Mouse (Mus musculus) limb, embryonic 10.5 days (tissue): Measurements from ENCODE around the gene Spsb1. TPM values are rescaled to one million over a fixed set of nuclear protein-coding genes. Genes with fewer than 3 reads are reported as not detected.

ENCODE experiments used
- DNase-seq: peaks from one replicate; pipeline ENCODE4 v3.0.0-alpha.2; 2017; ENCODE audit warnings: low spot score
- H3K27ac ChIP-seq: fragments of 300-500 bp; sonication (generic); 2 replicates; pipeline ENCODE4 v1.5.1; 2016; ENCODE audit warnings: mild to moderate bottlenecking
- H3K27me3 ChIP-seq: fragments of 300-500 bp; sonication (generic); 2 replicates; pipeline ENCODE4 v1.6.1; 2016; ENCODE audit warnings: low read depth, mild to moderate bottlenecking; ENCODE audit not compliant: poor library complexity, severe bottlenecking
- H3K36me3 ChIP-seq: fragments of 300-500 bp; sonication (generic); 2 replicates; pipeline ENCODE4 v1.6.1; 2016; ENCODE audit warnings: mild to moderate bottlenecking, moderate library complexity
- H3K4me1 ChIP-seq: fragments of 300-500 bp; sonication (generic); 2 replicates; pipeline ENCODE4 v1.6.1; 2016
- H3K4me3 ChIP-seq: fragments of 300-500 bp; sonication (generic); 2 replicates; pipeline ENCODE4 v1.5.1; 2016; ENCODE audit warnings: mild to moderate bottlenecking, moderate library complexity
- H3K9me3 ChIP-seq: fragments of 300-500 bp; sonication (generic); replicated peaks from 2 replicates; pipeline ENCODE4 v1.6.1; 2016; ENCODE audit warnings: mild to moderate bottlenecking
- WGBS: fragments of 180-500 bp; shearing (Covaris S2); methylation state at CpG from one replicate; pipeline ENCODE4 v1.1.7; 2016; 5-methylcytosine and 5-hydroxymethylcytosine counted together
- polyA plus RNA-seq: library from polyadenylated mRNA; unstranded; fragments of >200 nt; fragmentation: Nextera tagmentation; extraction: Ambion mirVana; gene quantifications from 2 replicates; pipeline ENCODE4 v1.2.1, GENCODE M21; 2016

The Spsb1 gene
- polyA plus RNA-seq, 1 experiment from 2014 or later, result 18.8 TPM

DNA sequence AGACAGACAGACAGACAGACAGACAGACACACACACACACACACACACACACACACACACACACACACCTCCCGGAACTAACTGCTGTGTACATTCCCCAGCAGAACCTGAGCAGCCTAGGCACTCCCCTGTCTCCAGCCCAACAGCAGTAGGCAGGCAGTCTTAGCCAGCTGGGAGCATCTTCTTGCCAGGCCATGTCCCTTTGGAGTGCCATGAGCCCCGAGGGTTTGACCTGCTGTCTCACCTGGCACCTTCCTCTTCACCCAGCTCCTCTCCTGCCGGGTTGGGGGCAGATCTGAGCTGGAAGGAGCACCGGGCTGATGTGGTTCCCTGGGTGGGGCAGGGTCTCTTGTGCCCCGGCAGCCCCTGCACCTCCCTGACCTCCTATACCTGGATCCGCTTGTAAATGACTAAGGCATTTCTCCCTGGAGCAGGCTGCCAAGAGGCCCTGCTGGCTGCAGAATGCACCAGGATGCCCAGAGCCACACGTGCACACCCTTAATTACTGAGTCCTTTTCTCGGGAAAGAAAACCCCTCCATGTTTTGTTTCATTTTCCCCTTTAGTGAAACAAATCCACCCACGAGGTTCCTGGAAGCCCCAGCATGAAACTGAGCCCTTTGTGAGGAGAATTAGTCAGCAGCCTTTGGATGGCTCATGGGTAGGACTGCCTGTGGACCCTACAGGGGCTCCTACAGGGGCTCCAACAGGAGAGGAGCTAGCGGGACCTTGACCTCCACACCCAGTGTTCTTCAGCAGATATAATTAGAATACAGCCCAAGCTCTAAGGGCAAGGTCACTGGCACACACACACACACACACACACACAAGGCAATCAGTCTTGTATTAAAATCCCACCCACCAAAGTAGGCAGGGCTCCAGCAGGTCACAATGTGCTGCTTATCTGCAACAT lies 11.8 kb downstream of the Spsb1 start:
- no peak overlapping the region for H3K4me3 ChIP-seq
- no peaks in the 10 kb centered on the region for H3K9me3 ChIP-seq
- no peak for DNase-seq
- WGBS, result 63% methylated on average over 10 of the region's 10 CpGs
- peaks cover 95% of the 10 kb centered on the region for H3K4me1 ChIP-seq
- peak overlapping the region; percentile 70 for H3K27ac ChIP-seq
- 0 out of 2 replicates have a peak, but pooled peaks cover 5% of the 10 kb centered on the region for H3K27me3 ChIP-seq
- H3K36me3 ChIP-seq, result no peaks in the 10 kb centered on the region

DNA sequence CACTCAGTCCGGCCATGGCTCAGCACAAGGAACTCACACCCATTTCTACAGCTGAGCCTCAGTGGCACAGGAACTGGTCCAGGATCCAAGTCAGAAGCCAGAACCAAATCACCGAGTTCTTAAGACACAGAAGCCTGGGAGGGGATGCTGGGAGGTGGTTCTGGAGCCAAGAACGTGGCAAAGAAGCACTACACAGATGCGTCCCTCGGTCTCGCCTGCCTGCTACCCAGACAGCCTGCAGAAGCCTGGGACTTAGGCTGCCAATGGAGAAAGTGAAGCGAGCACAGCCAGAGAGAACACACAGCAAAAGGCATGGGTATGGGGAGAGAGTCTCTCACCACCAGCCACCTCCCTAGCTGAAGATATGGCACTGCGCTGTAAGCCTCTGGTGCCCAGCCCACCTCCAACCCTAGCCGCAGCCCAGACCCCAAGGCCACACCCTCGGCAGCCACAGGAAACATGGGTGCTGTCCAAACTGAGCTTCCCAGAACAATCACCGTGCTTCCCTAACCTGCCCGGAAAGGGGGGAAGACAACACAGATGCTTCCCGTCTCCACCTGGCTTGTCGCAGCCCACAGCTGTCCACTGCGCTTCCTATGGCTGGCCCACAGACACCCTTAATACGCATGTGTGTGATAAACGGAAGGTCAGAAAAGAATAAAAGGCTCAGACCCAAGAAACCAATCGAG lies 13.6 kb downstream of the Spsb1 start:
- H3K27ac ChIP-seq, result peak overlapping the region; percentile 21; the same call in 1 of the 2 replicates
- no peak for DNase-seq
- H3K4me3 ChIP-seq, result no peak overlapping the region
- peaks cover 97% of the 10 kb centered on the region for H3K4me1 ChIP-seq
- H3K9me3 ChIP-seq, result no peaks in the 10 kb centered on the region
- H3K27me3 ChIP-seq, result 0 out of 2 replicates have a peak, but pooled peaks cover 5% of the 10 kb centered on the region
- peaks cover 3% of the 10 kb centered on the region; the same call in 1 of the 2 replicates for H3K36me3 ChIP-seq
- 84% methylated on average over 18 of the region's 18 CpGs for WGBS

DNA sequence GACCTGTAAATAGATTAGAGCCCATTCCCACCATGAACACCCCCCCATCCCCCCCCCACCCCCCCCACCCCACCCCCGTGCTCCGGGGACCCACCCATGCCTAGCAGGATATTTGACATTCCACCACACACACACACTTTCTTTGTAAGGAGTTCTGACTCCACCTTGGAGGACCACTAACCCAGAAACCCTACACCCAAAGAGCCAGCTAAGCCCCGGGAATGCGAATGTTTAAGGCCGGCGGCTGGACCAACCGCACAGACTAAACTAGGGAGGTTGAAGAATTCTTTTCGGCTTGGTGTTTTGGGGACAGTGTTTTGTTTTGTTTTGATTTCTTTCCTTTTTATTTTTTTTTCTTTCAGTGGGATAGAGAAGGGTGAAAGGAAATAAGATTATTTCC lies 16.1 kb downstream of the Spsb1 start:
- 56% methylated on average over 8 of the region's 8 CpGs for WGBS
- Histone ChIP-seq H3K9me3 (no peaks in the 10 kb centered on the region), H3K27ac (peak overlapping the region; percentile 71; the same call in 1 of the 2 replicates), H3K27me3 (0 out of 2 replicates have a peak, but pooled peaks cover 5% of the 10 kb centered on the region), H3K4me3 (no peak overlapping the region), H3K36me3 (peaks cover 3% of the 10 kb centered on the region; the same call in 1 of the 2 replicates), H3K4me1 (peaks cover 80% of the 10 kb centered on the region)
- no peak for DNase-seq

DNA sequence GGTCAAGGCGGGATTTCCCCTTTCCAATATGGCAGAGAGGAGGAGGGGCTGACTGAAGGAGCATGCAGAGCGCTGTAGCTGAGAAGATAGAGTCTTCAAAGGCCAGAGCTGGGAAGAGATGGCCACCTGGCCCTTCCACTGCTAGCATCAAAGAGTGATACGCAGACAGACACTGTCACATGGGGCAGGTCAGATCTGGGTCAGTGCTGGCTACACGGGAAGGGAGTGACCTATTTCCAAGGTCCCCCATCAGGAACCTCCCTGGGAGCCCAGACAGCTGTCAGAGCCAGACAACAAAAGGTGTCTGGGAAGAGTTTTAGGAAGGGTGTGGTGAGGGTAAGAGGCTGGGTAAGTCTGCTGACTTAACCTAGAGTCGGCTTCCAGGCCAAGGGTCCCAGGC lies 17.9 kb downstream of the Spsb1 start:
- no peaks in the 10 kb centered on the region for H3K27me3 ChIP-seq
- no peaks in the 10 kb centered on the region for H3K9me3 ChIP-seq
- peaks cover 68% of the 10 kb centered on the region for H3K4me1 ChIP-seq
- H3K27ac ChIP-seq, result peak overlapping the region; percentile 60
- WGBS, result 29% methylated on average over 5 of the region's 5 CpGs
- no peak overlapping the region for H3K4me3 ChIP-seq
- no peak for DNase-seq
- H3K36me3 ChIP-seq, result peaks cover 11% of the 10 kb centered on the region

DNA sequence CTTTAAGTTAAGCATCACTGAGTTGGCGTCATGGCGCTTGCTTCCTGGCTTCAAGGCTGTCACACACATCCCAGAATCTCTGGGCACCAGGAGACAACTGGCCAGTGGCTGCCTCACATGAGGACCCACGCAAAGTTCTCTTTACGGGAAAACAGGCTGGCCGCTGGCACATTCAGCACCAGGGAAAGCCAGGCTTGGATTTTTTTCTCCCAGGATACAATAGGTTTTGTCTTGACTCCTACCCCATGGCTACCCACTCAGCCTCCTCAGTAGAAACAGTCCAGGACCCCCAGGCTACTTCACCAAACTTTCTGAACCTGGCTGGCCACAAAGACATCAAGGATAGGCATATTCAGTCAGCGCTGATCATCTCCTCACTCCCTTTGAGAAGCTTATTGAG lies 19.4 kb downstream of the Spsb1 start:
- 86% methylated on average over 6 of the region's 6 CpGs for WGBS
- Histone ChIP-seq H3K27me3 (no peaks in the 10 kb centered on the region), H3K4me3 (no peak overlapping the region), H3K4me1 (peaks cover 56% of the 10 kb centered on the region), H3K36me3 (peaks cover 14% of the 10 kb centered on the region), H3K27ac (no peak overlapping the region), H3K9me3 (no peaks in the 10 kb centered on the region)
- no peak for DNase-seq

DNA sequence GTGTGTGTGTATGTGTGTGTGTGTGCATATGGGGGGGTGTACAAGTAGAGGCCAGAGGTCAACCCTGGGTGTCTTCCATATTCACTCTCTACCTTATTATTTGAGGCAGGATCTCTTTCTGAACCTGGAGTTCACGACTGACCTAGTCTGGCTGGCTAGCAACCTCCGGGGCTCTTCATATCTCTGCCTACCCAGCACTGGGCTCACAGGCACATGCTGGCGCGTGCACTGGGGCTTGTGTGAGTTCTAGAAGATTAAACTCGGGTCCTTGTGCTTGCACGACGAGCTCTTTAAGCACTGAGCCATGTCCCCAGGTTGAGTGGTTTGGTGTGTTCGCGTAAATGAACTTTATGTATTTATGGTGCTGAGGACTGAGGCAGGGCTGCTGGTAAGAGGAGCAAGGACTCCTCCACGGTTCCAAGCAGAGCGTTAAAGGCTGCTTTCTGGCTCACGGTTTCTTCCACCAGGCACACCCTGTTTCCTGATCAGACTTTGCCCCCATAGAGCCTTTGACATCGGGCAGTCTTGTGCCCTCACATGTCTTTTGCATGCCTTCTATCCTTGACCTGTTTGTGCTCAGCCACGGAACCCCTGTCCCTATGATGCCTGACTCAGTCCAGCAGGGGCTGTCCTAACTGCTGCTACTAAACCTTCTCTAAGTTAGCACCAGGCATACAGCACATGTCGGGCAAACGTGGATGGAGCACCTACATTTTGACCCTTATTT lies 21.2 kb downstream of the Spsb1 start:
- Histone ChIP-seq H3K4me1 (peaks cover 49% of the 10 kb centered on the region), H3K9me3 (no peaks in the 10 kb centered on the region), H3K36me3 (peaks cover 14% of the 10 kb centered on the region), H3K4me3 (no peak overlapping the region), H3K27ac (0 out of 2 replicates have a peak overlapping the region, but pooled peaks have one; percentile 9), H3K27me3 (no peaks in the 10 kb centered on the region)
- WGBS, result 90% methylated on average over 16 of the region's 16 CpGs
- no peak for DNase-seq

DNA sequence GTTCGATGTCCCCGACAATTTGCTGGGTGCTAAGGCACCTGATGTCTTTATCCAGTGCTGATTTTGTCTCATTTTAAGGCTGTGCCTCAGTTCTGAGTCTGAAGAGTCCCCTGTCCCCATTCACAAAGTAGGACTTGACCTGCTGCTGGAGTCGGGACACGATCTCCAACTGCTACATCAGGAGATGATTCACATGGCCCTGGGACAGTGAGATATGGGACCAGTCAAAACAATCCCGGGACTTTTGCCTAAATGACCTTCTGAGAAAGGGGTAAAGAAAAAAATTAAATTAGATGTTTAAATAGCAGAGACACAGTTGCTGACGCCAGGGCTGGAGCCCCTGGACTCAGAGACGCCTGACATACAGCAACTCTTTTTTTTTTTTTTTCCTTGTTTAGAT lies 21.8 kb downstream of the Spsb1 start:
- Histone ChIP-seq H3K27me3 (no peaks in the 10 kb centered on the region), H3K27ac (no peak overlapping the region), H3K4me1 (peaks cover 43% of the 10 kb centered on the region), H3K36me3 (peaks cover 14% of the 10 kb centered on the region), H3K4me3 (no peak overlapping the region), H3K9me3 (no peaks in the 10 kb centered on the region)
- WGBS, result 94% methylated on average over 7 of the region's 7 CpGs
- DNase-seq, result no peak

DNA sequence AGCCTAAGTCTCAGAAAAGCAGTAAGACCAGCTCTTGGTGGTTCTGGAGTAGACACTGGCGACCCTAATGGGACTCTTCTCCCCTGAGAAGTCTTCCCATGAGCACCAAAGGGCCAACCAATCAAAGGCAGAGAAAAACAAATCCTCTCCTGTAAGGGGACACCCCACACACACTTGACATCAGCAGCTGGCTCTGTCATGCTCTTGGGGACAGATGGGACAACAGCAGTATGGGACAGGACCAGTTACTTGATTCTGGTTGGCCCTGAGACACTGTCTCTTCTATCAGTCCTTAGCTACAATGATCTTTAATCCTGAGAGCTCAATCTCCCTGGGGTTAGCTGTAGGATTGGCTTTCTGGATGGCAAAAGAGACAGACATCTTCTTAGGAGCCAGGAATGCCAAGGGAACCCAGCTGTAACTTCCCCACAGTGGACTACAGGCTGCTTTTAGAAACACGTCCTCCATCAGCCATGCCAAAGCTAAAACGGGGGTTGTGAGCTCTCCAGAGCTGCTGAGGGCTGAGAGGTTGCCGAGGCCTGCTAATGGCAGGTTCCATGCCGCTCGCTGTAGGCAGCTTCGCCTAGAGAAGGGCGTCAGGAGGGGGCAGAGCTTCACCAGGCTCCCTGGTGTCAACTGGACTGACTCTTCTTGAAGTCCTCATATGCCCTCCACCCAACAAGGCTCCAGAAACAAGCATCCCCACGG lies 22.6 kb downstream of the Spsb1 start:
- no peaks in the 10 kb centered on the region for H3K27me3 ChIP-seq
- H3K4me3 ChIP-seq, result no peak overlapping the region
- H3K9me3 ChIP-seq, result no peaks in the 10 kb centered on the region
- WGBS, result 91% methylated on average over 9 of the region's 9 CpGs
- no peak overlapping the region; the same call in 1 of the 2 replicates for H3K27ac ChIP-seq
- H3K4me1 ChIP-seq, result peaks cover 35% of the 10 kb centered on the region
- no peak for DNase-seq
- peaks cover 14% of the 10 kb centered on the region for H3K36me3 ChIP-seq

DNA sequence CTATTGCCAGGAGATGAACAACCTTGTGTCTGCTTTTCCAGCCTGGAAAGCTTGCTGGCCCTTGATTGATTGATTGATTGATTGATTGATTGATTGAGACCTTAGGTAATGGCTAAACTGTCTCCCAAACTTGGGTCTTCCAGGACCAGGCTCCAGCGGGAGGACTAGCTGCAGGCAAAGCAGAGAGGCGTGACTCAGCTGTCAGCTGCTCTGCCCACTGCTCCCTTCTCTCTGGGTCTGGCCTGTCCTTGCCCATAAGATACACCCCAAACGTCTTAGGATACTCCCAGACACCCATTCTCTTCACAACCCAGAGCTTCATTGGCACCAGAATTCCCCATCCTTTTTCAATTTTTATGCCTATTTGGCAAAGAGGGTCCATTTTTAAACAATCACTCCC lies 24.1 kb downstream of the Spsb1 start:
- no peak overlapping the region for H3K27ac ChIP-seq
- 70% methylated on average over 3 of the region's 3 CpGs for WGBS

DNA sequence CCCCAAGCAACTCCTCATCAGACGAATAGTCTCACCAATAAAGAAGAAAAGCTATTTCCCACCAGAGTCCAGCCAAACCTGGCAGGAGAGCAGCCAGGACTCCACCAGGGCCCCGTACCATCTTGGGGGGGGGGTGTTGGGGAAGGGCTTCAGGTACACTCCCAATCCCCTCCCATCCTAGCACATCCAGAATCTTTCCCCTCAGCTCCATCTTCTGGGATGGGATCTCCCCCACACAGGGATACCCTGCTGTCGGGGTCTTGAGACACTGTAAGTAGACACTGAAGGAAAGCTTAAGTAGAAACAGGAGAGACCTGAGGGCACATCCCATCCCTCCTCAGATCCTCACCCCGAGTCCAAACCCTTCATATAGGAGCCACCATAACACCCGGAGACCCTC lies 31.8 kb downstream of the Spsb1 start:
- Histone ChIP-seq H3K36me3 (peaks cover 26% of the 10 kb centered on the region), H3K4me1 (peaks cover 59% of the 10 kb centered on the region), H3K27ac (peak overlapping the region; percentile 91), H3K9me3 (no peaks in the 10 kb centered on the region), H3K27me3 (no peaks in the 10 kb centered on the region), H3K4me3 (no peak overlapping the region)
- no peak for DNase-seq
- WGBS, result 82% methylated on average over 4 of the region's 5 CpGs

More for the DNA sequence above, 24.1 kb downstream of the Spsb1 start:
- peaks cover 24% of the 10 kb centered on the region for H3K36me3 ChIP-seq
- no peak overlapping the region for H3K4me3 ChIP-seq
- no peaks in the 10 kb centered on the region for H3K9me3 ChIP-seq
- no peaks in the 10 kb centered on the region for H3K27me3 ChIP-seq
- DNase-seq, result no peak
- H3K4me1 ChIP-seq, result peaks cover 25% of the 10 kb centered on the region

DNA sequence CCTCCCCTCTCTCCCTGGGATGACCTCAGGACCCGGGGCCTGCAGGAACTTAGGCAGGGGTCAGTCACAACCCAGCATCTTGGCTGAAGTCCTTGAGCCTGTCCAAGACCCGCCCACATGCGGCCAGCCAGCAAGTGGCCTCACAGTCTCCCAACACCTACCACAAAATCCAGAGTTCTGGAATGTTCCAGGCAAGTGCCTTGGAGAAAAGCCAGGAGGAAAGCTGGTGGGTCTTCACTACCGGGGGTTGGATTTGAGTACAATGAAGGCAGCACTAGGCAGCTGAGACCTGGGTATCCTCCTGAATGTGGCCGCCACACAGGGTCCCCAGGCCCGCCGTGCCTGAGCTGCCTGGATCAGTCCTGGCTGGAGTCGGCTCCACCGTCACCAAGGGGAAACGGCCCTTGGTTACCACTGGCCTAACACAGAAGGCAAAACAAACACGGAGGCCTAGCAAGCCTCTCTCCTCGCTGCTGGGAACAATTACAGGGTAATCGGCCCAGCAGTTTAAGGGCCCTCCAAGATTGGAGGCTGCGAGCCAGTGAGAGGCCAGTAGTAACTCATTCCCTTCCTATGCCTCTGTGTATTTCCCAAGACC lies 32.6 kb downstream of the Spsb1 start:
- H3K4me1 ChIP-seq, result peaks cover 67% of the 10 kb centered on the region
- H3K27me3 ChIP-seq, result no peaks in the 10 kb centered on the region
- 22% methylated on average over 14 of the region's 14 CpGs for WGBS
- H3K4me3 ChIP-seq, result peak overlapping the region; percentile 11; the same call in 1 of the 2 replicates
- H3K9me3 ChIP-seq, result no peaks in the 10 kb centered on the region
- peaks cover 26% of the 10 kb centered on the region for H3K36me3 ChIP-seq
- peak overlapping the region; percentile 91 for H3K27ac ChIP-seq
- DNase-seq, result peak; percentile 79

DNA sequence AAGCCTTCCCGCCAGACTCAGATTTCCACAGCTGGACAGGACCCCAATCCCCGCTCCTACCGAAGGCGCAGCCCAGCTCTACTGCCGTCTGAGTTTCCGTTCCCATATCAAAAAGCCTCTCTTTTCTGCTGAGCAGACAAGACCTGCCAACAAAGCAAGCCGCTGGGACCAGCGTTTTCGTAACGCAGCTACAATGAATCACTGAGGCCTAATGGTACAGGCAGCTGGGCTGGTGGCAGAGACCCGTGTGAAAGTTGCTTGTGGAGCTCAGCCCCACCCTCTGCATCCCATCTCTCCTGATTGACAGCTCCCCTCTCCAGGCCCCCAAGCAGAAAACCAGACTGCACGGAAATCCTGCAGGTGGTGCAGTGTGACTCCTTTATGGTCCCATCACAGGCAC lies 34.0 kb downstream of the Spsb1 start:
- no peaks in the 10 kb centered on the region for H3K27me3 ChIP-seq
- H3K36me3 ChIP-seq, result peaks cover 14% of the 10 kb centered on the region; the same call in 1 of the 2 replicates
- H3K9me3 ChIP-seq, result no peaks in the 10 kb centered on the region
- 49% methylated on average over 12 of the region's 12 CpGs for whole genome bisulfite sequencing
- peak overlapping the region; percentile 91 for H3K27ac ChIP-seq
- H3K4me1 ChIP-seq, result peaks cover 81% of the 10 kb centered on the region
- H3K4me3 ChIP-seq, result no peak overlapping the region
- no peak for DNase-seq
